ENCODE assay signal across 7 mouse cellular contexts in the genomic region with DNA sequence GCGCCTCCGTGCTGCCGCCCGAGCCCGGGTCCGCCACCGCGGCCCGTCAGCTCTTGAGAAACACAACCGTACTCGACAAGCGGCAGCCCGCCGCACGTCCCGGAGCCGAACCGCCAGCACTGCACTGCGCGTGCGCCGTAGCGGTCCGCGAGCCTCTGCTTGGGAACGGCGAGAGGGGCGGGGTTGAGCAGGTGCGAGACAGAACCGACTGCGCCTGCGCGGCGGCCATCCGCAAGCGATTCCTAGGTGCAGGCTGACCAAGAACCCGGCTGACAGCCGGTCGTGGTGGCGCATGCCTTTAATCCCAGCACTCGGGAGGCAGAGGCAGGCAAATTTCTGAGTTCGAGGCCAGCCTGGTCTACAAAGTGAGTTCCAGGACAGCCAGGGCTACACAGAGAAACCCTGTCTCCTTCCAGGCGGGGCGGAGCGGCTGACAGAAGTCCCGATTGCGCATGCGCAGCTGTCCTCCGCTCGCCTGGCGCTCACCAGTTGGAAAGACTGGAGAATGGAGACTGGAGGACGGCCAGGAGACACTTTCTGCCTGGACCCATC. TPM values are rescaled to one million over a fixed set of nuclear protein-coding genes. Genes with fewer than 3 reads are reported as not detected.
A peak's percentile ranks its signal among the peaks of the same experiment; 100 is the strongest.
DNase-seq lines count a peak whose midpoint lies in the region; ATAC-seq and TF ChIP-seq lines count a peak whose summit lies in the region.

A gene (minus strand): TSS at position 126 of the 552 bp plus-strand sequence.

- no peak for TF ChIP-seq CTCF in intestine, postnatal 0 days (IDR thresholded peaks at IDR 0.05; ENCODE audit: low read depth)
- TF ChIP-seq CTCF in small intestine, adult 2 months (IDR thresholded peaks at IDR 0.05; ENCODE audit: extremely low read depth, insufficient read length, insufficient replicate concordance, low read depth, low read length): no peak

- intact Hi-C loops in left cerebral cortex, postnatal 4 days (cut with DNase I): loop anchor here (2.0 kb wide), 1 partner anchor 257 kb away; no protein-coding TSS in a partner anchor

- peak; percentile 92 for TF ChIP-seq POLR2A in small intestine, adult 2 months (IDR thresholded peaks at IDR 0.05; ENCODE audit: low read depth, low read length)

- peak within 1 kb of the TSS; percentile 93 for H3K4me3 ChIP-seq in embryonic facial prominence, embryonic 10.5 days
- peak within 1 kb of the TSS; percentile 83 for H3K4me3 ChIP-seq in intestine, postnatal 0 days (ENCODE audit: low read depth, low read length)
- peak within 1 kb of the TSS; percentile 66 for H3K4me3 ChIP-seq in midbrain, embryonic 12.5 days
- H3K4me3 ChIP-seq in small intestine, adult 2 months (ENCODE audit: low read depth, low read length): peak within 1 kb of the TSS; percentile 69

- peak within 1 kb of the TSS; percentile 97 for H3K27ac ChIP-seq in embryonic facial prominence, embryonic 10.5 days (replicated peaks)
- peak within 1 kb of the TSS; percentile 87 for H3K27ac ChIP-seq in intestine, postnatal 0 days (ENCODE audit: low read depth, low read length)
- peak within 1 kb of the TSS; percentile 92 for H3K27ac ChIP-seq in midbrain, embryonic 12.5 days (replicated peaks)
- H3K27ac ChIP-seq in small intestine, adult 2 months (ENCODE audit: insufficient read depth, low read depth, low read length): peak within 1 kb of the TSS; percentile 66

- peak; percentile 97 for ATAC-seq in intestine, postnatal 0 days
- peak; percentile 94 for ATAC-seq in midbrain, embryonic 12.5 days (ENCODE audit: low FRiP score, low read depth)

- peak; percentile 97 for DNase-seq in adrenal gland, postnatal 10 days
- peak; percentile 98 for DNase-seq in embryonic facial prominence, embryonic 10.5 days (ENCODE audit: low spot score)
- peak; percentile 49 for DNase-seq in gonadal fat pad, adult 2 months (ENCODE audit: low read depth)
- peak; percentile 98 for DNase-seq in left cerebral cortex, postnatal 4 days

- H3K9ac ChIP-seq in intestine, postnatal 0 days (ENCODE audit: low read depth, low read length): peak within 1 kb of the TSS; percentile 86
- peak within 1 kb of the TSS; percentile 92 for H3K9ac ChIP-seq in midbrain, embryonic 12.5 days (replicated peaks)

- under 1% methylated on average over 52 of the region's 52 CpGs for WGBS in embryonic facial prominence, embryonic 10.5 days
- under 1% methylated on average over 52 of the region's 52 CpGs for WGBS in intestine, postnatal 0 days
- under 1% methylated on average over 52 of the region's 52 CpGs for WGBS in midbrain, embryonic 12.5 days
- WGBS in small intestine, adult 2 months: under 1% methylated on average over 52 of the region's 52 CpGs

- no peaks in the 10 kb centered on the region for H3K9me3 ChIP-seq in embryonic facial prominence, embryonic 10.5 days
- no peaks in the 10 kb centered on the region for H3K9me3 ChIP-seq in intestine, postnatal 0 days (ENCODE audit: control insufficient read depth)
- H3K9me3 ChIP-seq in midbrain, embryonic 12.5 days: no peaks in the 10 kb centered on the region

- H3K4me2 ChIP-seq in intestine, postnatal 0 days (replicated peaks; ENCODE audit: low read depth): peak within 1 kb of the TSS; percentile 97
- H3K4me2 ChIP-seq in midbrain, embryonic 12.5 days (replicated peaks): peak within 1 kb of the TSS; percentile 94

- H3K4me1 ChIP-seq in embryonic facial prominence, embryonic 10.5 days: peaks cover 28% of the 10 kb centered on the region
- H3K4me1 ChIP-seq in intestine, postnatal 0 days (replicated peaks; ENCODE audit: control insufficient read depth, insufficient read depth, low read length): 0 out of 2 replicates have a peak, but pooled peaks cover 3% of the 10 kb centered on the region
- peaks cover 19% of the 10 kb centered on the region for H3K4me1 ChIP-seq in midbrain, embryonic 12.5 days
- H3K4me1 ChIP-seq in small intestine, adult 2 months (ENCODE audit: control insufficient read depth, insufficient read depth, insufficient read length, low read length): peaks cover 4% of the 10 kb centered on the region; the same call in 1 of the 2 replicates

- 0 out of 2 replicates have a peak, but pooled peaks cover 4% of the 10 kb centered on the region for H3K27me3 ChIP-seq in embryonic facial prominence, embryonic 10.5 days (replicated peaks; ENCODE audit: low read depth, poor library complexity, severe bottlenecking)
- H3K27me3 ChIP-seq in intestine, postnatal 0 days (replicated peaks; ENCODE audit: control insufficient read depth, insufficient read depth, low read length): no peaks in the 10 kb centered on the region
- no peaks in the 10 kb centered on the region for H3K27me3 ChIP-seq in midbrain, embryonic 12.5 days
- no peaks in the 10 kb centered on the region for H3K27me3 ChIP-seq in small intestine, adult 2 months (ENCODE audit: control insufficient read depth, insufficient read depth, low read length)

- peaks cover 21% of the 10 kb centered on the region for H3K36me3 ChIP-seq in embryonic facial prominence, embryonic 10.5 days (replicated peaks)
- H3K36me3 ChIP-seq in intestine, postnatal 0 days (ENCODE audit: control insufficient read depth, insufficient read depth): peaks cover 8% of the 10 kb centered on the region
- peaks cover 13% of the 10 kb centered on the region for H3K36me3 ChIP-seq in midbrain, embryonic 12.5 days
- H3K36me3 ChIP-seq in small intestine, adult 2 months (ENCODE audit: control insufficient read depth, insufficient read depth, low read length): peaks cover 10% of the 10 kb centered on the region

RNA-seq across cellular contexts. Expression of the gene that starts here (rescaled TPM):
- 10 to 100 TPM; 25.7 to 28.6 TPM for total RNA-seq in adrenal gland, postnatal 10 days (2021)
- polyA plus RNA-seq in embryonic facial prominence, embryonic 10.5 days (2016; fragmentation: Nextera tagmentation; extraction: Ambion mirVana): 31.3 and 33.1 TPM in 2 replicates
- 14.5 and 19.3 TPM in 2 replicates for polyA plus RNA-seq in gonadal fat pad, adult 2 months (2012; rRNA removed)
- polyA plus RNA-seq in intestine, postnatal 0 days (2015; fragmentation: Nextera tagmentation; extraction: Ambion mirVana): 28.8 and 30.8 TPM in 2 replicates
- 10 to 100 TPM; 53.9 to 60.5 TPM for total RNA-seq in left cerebral cortex, postnatal 4 days (2021)
- polyA plus RNA-seq in midbrain, embryonic 12.5 days (2016; fragmentation: Nextera tagmentation; extraction: Ambion mirVana): 56.5 and 62.8 TPM in 2 replicates
- polyA plus RNA-seq in small intestine, adult 2 months (2012; rRNA removed): 16.7 and 31.0 TPM in 2 replicates

Comparison
In these comparisons a context has a peak if more than half of its experiments do, and no peak if none do; other contexts are left out.
1. Peak in every context shown above with its lines: DNase-seq, ATAC-seq, H3K4me3 ChIP-seq and H3K27ac ChIP-seq.